Mouse (Mus musculus) embryo, embryonic 11 days (tissue): Measurements from ENCODE around the gene Ypel5.
A peak's percentile ranks its signal among the peaks of the same experiment; 100 is the strongest.

Experiments
- DNase-seq: peaks from one replicate; pipeline ENCODE4 v3.0.0-alpha.2; 2015

The Ypel5 gene

DNA sequence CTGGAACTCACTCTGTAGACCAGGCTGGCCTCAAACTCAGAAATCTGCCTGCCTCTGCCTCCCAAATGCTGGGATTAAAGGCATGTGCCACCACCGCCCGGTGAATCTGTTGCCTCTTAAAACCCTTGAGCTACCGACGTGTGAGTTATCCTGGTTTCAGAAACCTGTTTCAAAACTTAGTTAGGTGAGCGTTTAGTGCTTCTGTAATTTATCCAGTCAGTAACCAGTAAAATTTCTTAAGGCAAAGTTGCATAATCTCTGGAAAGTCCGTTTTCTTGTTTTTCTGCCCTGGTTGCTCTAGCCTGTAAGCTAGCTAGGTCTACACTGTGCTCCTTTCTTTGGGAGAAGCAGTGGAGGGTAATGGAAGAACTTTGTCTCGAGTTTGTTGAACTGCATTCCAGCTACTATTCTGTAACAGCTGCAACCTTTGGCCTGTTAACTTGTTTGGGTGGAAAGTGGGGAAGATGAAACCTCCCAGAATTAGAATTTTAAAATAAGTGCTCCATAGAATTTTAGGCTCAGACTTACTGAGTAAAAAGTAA, 8.8 kb downstream of the Ypel5 start:
- DNase-seq = no peak

DNA sequence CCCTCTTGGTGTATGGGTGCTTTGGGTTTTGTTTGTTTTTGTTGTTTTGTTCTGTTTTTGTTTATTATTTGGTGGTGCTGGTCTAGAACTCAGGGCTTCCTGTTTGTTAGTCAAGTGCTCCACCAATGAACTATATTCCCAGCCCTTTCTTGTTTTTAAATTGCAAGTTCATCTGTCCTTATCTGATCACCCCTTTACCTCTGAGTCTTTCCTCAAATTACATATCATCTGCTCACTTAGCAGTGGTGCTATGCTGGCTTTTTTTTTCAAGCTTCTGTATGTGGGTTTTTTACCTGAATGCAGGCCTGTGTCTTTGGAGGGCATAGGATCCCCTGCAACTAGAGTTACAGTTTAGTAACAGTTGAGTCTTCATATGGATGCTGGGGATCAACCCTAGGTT, 9.3 kb downstream of the Ypel5 start:
- DNase-seq = no peak

DNA sequence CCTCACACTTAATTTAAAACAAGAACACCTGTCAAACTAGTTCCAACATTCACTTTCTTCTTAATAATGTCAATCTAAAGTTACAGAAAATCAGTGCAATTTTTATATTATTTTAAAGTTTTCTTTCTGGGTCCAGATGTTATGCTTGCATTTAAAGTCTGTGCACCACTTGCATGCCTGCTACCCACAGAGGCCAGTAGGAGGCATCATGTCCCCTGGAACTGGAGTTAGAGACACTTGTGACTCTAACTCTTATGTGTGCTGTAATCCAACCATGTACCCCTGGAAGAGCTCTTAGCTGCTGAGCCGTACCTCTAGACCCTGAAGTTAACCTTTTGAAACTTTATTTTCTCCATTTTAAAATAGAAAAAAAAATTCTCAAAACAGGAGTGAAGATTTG, 19.0 kb downstream of the Ypel5 start:
- DNase-seq = no peak

DNA sequence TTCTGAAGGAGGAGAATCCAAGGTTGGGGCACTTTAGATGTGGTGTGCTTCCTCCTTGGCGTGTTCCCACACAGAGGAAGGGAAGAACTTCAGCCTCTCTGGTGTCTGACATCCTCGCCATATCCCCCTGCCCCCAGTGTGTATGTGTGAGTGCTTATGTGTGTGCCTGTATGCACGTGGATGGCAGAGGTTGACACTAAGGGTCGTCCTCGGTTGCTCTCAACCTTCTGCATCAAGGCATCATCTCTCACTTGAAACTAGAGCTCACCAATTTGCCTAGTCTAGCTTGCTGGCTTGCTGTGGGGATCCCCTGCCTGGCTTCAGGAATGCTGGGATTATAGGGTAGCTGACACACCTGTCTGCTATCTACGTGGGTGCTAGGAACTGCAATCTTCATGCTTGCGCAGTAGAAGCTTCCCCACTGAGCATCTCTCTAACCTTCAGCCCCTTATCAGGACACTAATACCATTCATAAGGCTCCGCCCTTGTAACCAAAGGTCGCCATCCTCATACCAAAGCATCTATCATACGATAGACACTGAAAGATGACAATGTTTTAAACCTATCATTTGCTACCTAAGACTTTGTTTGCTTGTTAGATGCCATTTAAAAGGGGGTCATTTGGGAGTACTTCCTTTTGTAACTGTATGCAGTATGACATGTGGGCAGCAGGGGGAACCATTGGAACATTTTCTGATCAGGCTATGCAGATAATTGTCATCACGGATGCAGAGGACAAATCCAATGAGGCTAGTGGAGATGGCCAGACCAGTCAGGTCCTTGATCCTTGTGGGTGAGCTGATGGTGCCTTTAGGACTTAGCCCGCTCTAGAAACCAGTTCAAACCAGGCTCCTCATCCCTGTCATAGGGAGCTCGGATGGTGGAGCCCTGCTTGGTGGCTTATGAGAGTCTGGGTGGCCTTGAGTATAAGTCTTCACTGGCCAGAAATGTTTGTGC, 21.7 kb downstream of the Ypel5 start:
- DNase-seq = peak; percentile 68

DNA sequence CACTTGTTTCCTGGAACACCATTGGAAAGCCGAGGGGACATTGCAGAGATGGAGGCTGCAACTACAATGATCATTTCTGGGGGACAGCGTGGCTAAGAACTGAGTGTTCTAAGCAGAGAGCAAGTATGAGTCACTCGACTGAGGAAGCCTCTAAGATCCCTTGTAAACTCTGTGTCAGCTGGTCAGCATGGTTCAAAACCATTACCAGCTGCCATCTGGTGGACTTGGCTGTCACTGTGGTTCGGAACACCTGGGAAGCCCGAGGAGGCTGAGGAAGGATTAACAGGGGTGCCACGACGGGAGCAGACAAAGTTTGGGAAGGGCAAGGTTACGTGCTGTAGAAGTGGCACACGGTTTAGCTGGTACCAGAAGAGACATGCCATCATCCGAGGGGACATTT, 27.0 kb downstream of the Ypel5 start:
- no peak for DNase-seq

DNA sequence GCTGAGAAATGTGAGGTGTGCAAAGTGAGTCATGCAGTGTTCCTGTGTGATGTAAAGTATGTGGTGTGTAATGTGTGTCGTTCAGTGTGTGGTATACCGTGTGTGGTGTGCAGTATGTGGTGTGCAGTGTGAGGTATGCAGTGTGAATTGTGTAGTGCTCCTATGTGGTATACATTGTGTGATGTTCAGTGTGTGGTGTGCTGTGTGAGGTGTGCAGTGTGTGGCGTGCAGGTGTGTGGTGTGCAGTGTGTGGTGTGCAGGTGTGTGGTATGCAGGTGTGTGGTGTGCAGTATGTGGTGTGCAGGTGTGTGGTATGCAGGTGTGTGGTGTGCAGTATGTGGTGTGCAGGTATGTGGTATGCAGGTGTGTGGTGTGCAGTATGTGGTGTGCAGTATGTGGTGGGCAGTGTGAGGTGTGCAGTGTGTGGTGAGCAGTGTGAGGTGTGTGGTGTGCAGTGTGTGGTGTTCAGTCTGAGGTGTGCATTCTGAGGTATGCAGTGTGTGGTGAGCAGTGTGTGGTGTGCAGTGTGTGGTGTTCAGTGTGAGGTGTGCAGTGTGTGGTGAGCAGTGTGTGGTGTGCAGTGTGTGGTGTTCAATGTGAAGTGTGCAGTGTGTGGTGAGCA, 30.5 kb downstream of the Ypel5 start:
- DNase-seq = no peak

DNA sequence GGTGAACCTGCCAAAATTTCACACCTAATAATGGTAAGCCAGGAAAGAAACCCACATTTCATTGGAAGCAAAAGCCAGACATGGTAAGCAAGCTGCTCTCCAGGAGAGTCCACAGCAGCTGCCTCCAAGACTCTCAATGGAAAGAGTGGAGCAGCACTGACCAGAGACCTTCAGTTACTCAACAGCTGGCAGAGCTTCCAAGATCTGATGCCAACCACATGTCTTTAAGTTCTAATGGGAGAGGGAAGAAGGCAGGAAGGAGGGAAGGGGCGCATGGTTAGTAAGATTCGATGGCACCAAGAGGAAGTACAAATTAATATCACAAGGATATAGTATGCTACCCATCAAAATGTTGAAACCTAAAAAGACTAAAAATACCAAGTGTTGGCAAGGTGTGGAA, 31.9 kb downstream of the Ypel5 start:
- DNase-seq = no peak

DNA sequence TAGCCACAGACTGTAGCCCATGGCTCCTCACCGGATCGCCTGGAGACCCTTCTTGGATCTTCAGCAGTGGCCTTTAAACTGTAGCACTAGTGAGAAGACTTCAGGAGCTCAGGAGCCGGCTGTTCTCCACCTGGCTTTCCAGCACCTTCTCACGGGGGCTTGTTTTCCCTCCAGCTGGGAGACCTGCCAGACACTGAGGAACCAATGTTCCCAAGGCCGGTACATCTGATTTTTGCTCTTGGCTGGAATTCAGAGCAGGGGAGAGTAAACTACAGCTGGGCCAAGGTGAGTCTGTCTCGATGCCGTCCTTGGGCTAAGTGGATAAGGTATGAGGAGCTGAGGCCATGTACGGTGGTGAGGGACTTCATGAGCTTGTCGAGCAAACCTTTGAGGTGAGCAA, 42.7 kb downstream of the Ypel5 start:
- no peak for DNase-seq

DNA sequence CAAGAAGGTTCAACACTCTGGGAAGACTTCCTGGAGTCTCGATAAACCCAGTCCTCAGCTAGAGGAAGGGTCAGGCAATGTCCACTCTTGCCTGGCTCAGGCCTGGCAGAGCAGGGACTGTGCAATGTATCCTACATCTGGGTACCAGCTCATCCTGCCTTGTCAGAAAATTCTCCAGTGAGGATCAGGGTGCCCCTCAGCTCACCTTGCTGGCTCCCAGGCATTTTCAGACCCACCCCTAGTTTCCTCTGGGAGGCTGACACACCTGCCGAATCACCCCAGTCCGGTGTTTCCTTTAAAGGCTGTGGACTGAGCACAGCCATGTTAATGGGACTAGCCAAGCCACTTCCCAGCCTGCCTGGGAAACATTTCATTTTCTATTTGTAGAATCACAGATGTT, 43.9 kb downstream of the Ypel5 start:
- DNase-seq = no peak

DNA sequence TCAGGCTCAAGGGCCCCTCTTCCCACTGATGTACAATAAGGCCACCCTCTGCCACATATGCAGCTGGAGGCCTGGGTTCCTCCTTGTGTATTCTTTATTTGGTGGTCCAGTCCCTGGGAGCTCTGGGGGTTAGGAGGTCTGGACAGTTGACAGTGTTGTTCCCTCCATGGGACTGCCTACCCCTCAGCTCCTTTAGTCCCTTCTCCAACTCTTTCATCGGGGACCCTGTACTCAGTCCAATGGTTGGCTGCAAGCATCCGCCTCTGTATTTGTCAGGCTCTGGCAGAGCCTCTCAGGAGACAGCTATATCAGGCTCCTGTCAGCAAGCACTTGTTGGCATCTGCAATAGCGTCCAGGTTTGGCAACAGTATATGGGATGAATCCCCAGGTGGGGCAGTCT, 44.8 kb downstream of the Ypel5 start:
- no peak for DNase-seq

DNA sequence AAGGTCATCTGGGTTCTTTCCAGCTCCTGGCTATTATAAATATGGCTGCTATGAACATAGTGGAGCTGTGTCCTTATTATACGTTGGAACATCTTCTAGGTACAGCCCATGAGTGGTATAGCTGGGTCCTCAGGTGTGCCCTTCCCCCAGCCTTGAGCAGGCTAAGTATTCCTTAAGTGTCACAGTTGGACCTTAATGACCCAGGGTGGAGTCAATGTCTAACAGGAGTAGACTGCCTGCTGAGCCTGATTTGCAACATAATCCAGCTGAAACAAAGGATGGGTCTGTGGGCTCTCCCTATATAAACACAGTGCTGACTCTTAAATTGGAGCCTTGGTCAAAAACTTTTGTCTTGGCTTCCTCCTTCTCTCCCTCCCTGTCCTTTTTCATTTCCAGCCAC, 45.6 kb downstream of the Ypel5 start:
- no peak for DNase-seq

DNA sequence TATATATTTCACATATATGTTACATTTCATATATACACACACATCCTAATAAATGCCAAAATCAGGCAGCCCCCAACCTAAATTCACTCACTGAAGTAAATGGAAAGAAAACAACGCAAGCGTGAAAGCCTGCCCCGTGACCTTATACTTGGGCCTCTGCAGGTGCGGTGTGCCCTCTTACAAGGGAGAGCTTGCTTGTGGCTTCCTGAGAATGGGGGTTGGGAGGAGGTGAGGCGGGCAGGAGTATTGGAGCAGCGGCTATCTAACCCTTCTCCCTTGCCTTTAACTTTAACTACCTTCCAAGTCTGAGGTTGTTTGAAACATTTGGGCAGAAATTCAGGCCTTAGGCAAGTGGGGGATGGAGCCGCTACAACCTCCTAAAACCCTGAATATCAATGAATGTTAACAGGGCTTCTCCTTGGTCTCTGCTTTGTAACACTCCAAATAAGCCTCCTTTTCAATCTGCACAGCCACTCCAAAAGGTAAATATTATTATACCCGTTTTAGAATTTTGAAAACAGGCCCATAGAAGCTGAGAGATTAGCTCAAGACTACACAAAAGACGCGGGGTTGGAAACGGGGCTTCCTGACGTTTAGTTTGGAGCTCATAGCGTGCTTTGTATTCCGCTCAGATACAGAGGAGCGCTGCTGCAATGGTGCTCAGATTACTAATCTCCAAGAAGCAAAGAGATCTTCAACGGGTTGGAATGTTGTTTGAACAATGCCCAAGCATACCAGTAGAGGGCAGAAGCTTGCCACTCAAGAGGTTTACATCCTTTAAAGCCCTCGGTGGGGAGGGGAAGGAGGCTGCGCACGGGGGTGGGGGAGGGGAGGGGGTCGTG, 53.5 kb downstream of the Ypel5 start:
- peak; percentile 86 for DNase-seq

DNA sequence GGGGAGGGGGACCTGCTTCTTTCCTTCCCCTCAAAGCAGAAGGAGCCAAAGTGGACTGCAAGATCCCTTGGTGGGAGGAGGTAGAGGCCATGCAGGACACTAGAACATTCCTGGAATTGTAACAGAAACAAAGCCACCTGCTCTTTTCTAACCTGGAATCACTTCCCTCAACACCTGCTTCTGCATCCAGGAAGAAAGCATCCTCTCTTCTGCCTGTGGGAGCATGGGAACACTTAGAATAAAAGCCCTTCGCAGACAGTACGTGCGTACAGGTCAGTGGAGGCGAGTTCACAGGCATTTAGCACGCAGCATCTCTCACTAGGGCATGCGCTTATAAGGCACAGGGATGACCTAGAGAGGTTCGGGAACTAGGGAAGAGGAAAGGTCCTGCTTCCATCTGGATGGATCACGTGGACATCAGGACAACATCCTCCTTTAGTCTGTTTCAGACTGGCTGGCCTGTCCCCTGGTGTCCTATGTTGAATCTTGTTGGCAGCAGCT, 54.2 kb downstream of the Ypel5 start:
- DNase-seq = no peak

DNA sequence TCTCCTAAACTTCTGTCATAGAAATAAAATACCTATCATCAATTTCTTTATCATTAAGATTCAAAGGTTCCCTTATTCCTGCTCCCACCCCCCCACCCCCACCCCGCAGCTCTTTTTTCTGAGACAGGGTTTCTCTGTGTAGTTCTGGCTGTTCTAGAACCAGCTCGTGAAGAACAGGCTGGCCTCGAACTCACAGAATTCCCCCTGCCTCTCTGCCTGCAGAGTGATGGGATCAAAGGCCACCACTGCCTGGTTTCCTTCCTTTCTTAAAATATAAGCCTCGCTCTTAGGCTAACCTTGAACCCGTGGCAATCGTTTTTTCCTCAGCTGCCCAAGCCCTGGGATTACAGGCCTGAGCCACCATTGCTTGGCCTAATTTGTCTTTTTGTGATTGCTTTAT, 55.3 kb downstream of the Ypel5 start:
- DNase-seq = no peak

DNA sequence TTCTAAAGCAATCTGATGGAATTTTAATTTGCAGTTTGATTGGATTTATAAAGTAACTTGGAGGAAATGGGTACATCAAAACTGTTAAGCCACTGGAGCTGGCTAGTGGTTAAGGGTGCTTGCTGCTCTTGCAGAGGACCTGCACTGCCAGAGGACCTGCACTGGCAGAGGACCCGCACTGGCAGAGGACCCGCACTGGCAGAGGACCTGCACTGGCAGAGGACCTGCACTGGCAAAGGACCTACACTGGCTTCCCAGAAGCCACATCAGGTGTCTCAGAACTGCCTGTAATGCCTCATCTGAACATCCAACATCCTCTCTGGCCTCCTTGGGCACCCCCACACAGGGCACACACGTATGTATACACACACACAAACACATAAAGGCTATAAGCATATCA, 59.3 kb downstream of the Ypel5 start:
- no peak for DNase-seq

DNA sequence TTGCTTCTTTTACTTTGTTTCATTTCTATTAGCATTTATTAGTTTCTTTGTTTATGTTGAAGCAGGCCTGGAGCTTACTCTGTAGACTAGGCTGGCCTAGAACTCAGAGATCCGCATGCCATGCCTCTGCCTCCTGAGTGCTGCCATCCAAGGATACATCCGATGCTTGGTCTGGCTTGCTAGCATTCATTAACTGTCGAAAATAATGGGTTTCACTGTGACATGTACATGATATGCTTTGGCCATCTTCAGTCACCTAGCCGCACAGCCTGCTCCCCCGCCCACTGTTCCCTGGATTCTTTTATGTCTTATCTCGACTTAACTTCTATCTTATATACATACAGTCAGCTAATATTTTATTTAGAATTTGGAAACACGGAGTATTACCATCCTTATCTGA, 60.8 kb downstream of the Ypel5 start:
- DNase-seq = no peak

DNA sequence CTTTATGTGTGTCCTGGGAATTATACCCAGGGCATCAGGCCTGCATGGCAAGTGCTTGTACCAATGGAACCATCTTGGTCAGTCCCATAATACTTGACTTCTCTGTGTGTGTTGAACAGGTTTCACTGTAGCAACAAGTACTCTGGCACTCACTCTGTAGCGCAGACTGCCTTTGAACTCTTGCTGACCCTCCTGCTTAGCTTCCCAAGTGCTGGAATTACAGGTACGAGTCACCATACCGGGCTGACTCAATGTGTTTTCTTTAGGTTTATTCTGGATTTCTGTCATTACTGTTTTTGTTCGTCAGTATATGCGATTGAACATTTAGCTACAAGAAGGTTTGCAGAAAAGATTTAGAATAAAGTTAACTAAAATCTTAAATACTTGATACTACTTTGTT, 61.7 kb downstream of the Ypel5 start:
- no peak for DNase-seq

DNA sequence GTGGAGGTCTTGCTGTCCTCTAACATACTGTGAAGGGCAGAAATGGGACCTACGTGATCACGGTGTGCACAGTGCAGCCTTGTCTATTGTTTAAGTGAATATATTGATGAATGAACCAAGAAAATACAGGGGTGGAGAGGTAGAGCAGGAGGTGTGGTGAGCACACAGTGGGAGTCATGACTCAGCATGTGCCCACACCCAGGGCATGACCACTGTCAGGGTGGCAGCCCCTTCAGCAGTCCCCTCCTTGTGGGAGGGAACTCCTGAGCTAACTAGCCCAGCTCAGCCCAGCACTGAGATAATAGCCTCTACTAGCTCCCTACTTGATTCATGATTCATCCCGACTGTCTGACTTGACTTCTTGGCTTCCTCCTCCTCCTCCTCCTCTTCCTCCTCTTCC, 62.5 kb downstream of the Ypel5 start:
- DNase-seq = no peak
